Mouse (Mus musculus) cerebellum, adult 2 months (tissue): Measurements from ENCODE around the gene Ffar4. TPM values are rescaled to one million over a fixed set of nuclear protein-coding genes. Genes with fewer than 3 reads are reported as not detected.

Experiments
- DNase-seq, 2 experiments: peaks; one replicate each; pipeline ENCODE4 v3.0.0; 2021
- H3K27ac ChIP-seq: fragments of 200-500 bp; 2 replicates; pipeline ENCODE4 v1.5.1; 2012; ENCODE audit warnings: low read length, control low read depth, inconsistent platforms; ENCODE audit not compliant: insufficient read depth
- H3K27me3 ChIP-seq: fragments of 200-500 bp; 2 replicates; pipeline ENCODE4 v1.6.1; 2012; ENCODE audit warnings: inconsistent platforms, mild to moderate bottlenecking, low read length, moderate library complexity; ENCODE audit not compliant: control insufficient read depth, insufficient read depth
- H3K4me1 ChIP-seq: fragments of 200-500 bp; 2 replicates; pipeline ENCODE4 v1.6.1; 2011; ENCODE audit warnings: low read length; ENCODE audit not compliant: control insufficient read depth, insufficient read depth
- H3K4me3 ChIP-seq: fragments of 200-500 bp; replicated peaks from 2 replicates; pipeline ENCODE3; 2011; ENCODE audit warnings: mild to moderate bottlenecking, low read depth, low read length, control low read depth; ENCODE audit not compliant: insufficient read depth
- CTCF ChIP-seq: fragments of 200-500 bp; IDR thresholded peaks from 2 replicates; pipeline ENCODE4 v1.5.1; 2011; ENCODE audit warnings: low read depth, mild to moderate bottlenecking, control low read depth, low read length, moderate library complexity, borderline replicate concordance; ENCODE audit not compliant: insufficient read depth
- POLR2A ChIP-seq: fragments of 200-500 bp; IDR thresholded peaks from 2 replicates; pipeline ENCODE4 v1.6.1; 2011; ENCODE audit warnings: low read length, control low read depth, borderline replicate concordance; ENCODE audit not compliant: insufficient read depth
- WGBS: fragments of 180-500 bp; shearing (Covaris S2); methylation state at CpG from one replicate; pipeline ENCODE4 v1.1.7; 2018; 5-methylcytosine and 5-hydroxymethylcytosine counted together
- polyA plus RNA-seq: library from polyadenylated mRNA; depleted of rRNA; stranded (reverse); fragments of >200 nt; gene quantifications from 2 replicates; pipeline ENCODE4 v1.2.3, GENCODE M21; 2012

Ffar4 gene
- polyA plus RNA-seq, 1 experiment = not detected

GRCm38 (mm10) chr19:38109506-38110242, 12.8 kb downstream of the Ffar4 start:
- Histone ChIP-seq H3K27ac (no peak overlapping the region), H3K27me3 (no peaks in the 10 kb centered on the region), H3K4me1 (no peaks in the 10 kb centered on the region), H3K4me3 (no peak overlapping the region)
- TF ChIP-seq POLR2A (no peak), CTCF (no peak)
- no peak for DNase-seq
- 92% methylated on average over 15 of the region's 15 CpGs for WGBS

GRCm38 (mm10) chr19:38111056-38111455, 14.2 kb downstream of the Ffar4 start:
- no peak for TF ChIP-seq CTCF
- no peak for TF ChIP-seq POLR2A
- DNase-seq = no peak
- WGBS = 66% methylated on average over 8 of the region's 8 CpGs
- Histone ChIP-seq H3K27ac (no peak overlapping the region), H3K4me1 (no peaks in the 10 kb centered on the region), H3K4me3 (no peak overlapping the region), H3K27me3 (no peaks in the 10 kb centered on the region)

- Histone ChIP-seq H3K27ac (no peak overlapping the region), H3K27me3 (no peaks in the 10 kb centered on the region), H3K4me1 (no peaks in the 10 kb centered on the region), H3K4me3 (no peak overlapping the region)
- DNase-seq = no peak
- WGBS = 19% methylated on average over 4 of the region's 4 CpGs
- TF ChIP-seq POLR2A (no peak), CTCF (no peak)
These were observed 15.7 kb downstream of the Ffar4 start for GRCm38 (mm10) chr19:38112575-38112974.

- 92% methylated on average over 7 of the region's 7 CpGs for WGBS
- H3K27me3 ChIP-seq = no peaks in the 10 kb centered on the region
- no peak for DNase-seq
- TF ChIP-seq CTCF (no peak), POLR2A (no peak)
- no peak overlapping the region for H3K4me3 ChIP-seq
- no peaks in the 10 kb centered on the region for H3K4me1 ChIP-seq
- no peak overlapping the region for H3K27ac ChIP-seq
These were observed 18.1 kb downstream of the Ffar4 start for GRCm38 (mm10) chr19:38114834-38115491.

GRCm38 (mm10) chr19:38120123-38120760, 23.4 kb downstream of the Ffar4 start:
- DNase-seq = no peak
- Histone ChIP-seq H3K27me3 (peaks cover 3% of the 10 kb centered on the region; the same call in 1 of the 2 replicates), H3K27ac (no peak overlapping the region), H3K4me3 (no peak overlapping the region), H3K4me1 (no peaks in the 10 kb centered on the region; the same call in 1 of the 2 replicates)
- WGBS = 72% methylated on average over 5 of the region's 5 CpGs
- TF ChIP-seq CTCF (no peak), POLR2A (no peak)

GRCm38 (mm10) chr19:38123921-38124320, 27.1 kb downstream of the Ffar4 start:
- no peak for DNase-seq
- no peak for TF ChIP-seq POLR2A
- no peak for TF ChIP-seq CTCF
- Histone ChIP-seq H3K4me1 (no peaks in the 10 kb centered on the region; the same call in 1 of the 2 replicates), H3K27me3 (peaks cover 3% of the 10 kb centered on the region; the same call in 1 of the 2 replicates), H3K27ac (no peak overlapping the region), H3K4me3 (no peak overlapping the region)
- WGBS = 15% methylated on average over 9 of the region's 9 CpGs

- DNase-seq = no peak
- H3K27me3 ChIP-seq = peaks cover 3% of the 10 kb centered on the region; the same call in 1 of the 2 replicates
- no peak for TF ChIP-seq CTCF
- TF ChIP-seq POLR2A = no peak
- no peaks in the 10 kb centered on the region; the same call in 1 of the 2 replicates for H3K4me1 ChIP-seq
- no peak overlapping the region for H3K4me3 ChIP-seq
- WGBS = under 1% methylated on average over 66 of the region's 77 CpGs
- H3K27ac ChIP-seq = no peak overlapping the region
These were observed 27.7 kb downstream of the Ffar4 start for GRCm38 (mm10) chr19:38124401-38125218.
